Mouse (Mus musculus) left cerebral cortex, adult 2 months (tissue): ENCODE measurements around the gene Il17rc. TPM values are rescaled to one million over a fixed set of nuclear protein-coding genes. Genes with fewer than 3 reads are reported as not detected.

Source experiments
- DNase-seq, 2 experiments: peaks; one replicate each; pipeline ENCODE4 v3.0.0; 2021 to 2022; ENCODE audit warnings: low spot score in 2 of 2, mixed read lengths in 1 of 2; ENCODE audit errors: extremely low spot score in 1 of 2
- H3K27ac ChIP-seq: fragments of 200-600 bp; 2 replicates; pipeline ENCODE4 v1.8.1; 2022
- H3K4me3 ChIP-seq: fragments of 200-600 bp; 2 replicates; pipeline ENCODE4 v1.8.1; 2022
- CTCF ChIP-seq: fragments of 200-600 bp; IDR thresholded peaks from 2 replicates; pipeline ENCODE4 v1.8.1; 2022; ENCODE audit warnings: antibody characterized with exemption, mild to moderate bottlenecking, moderate library complexity
- intact Hi-C: fragments of 180-260 bp; cut with DNase I; formaldehyde crosslinking; loops from one replicate; pipeline ENCODE4 v1.15.1; 2025
- long read RNA-seq, 2 experiments: library from polyadenylated mRNA; stranded (forward); transcript quantifications; one replicate each; pipeline ENCODE4 v2.0.0; 2021; ENCODE audit warnings: borderline mapping rate in 2 of 2
- total RNA-seq, 2 experiments: library from RNA; stranded (reverse); gene quantifications; 2 replicates each; pipeline ENCODE4 v1.2.3; 2021

Gene Il17rc
- 1 to 10 TPM; 4.4 to 5.1 TPM for total RNA-seq
- long read RNA-seq, experiment 1, partial matches to known transcripts, result 3 of 5 reads
- long read RNA-seq, experiment 1, other reads (novel, unspliced or antisense), result 2 of 5 reads
- long read RNA-seq, experiment 2, partial matches to known transcripts, result 1 of 6 reads
- long read RNA-seq, experiment 2, other reads (novel, unspliced or antisense), result 5 of 6 reads

DNA sequence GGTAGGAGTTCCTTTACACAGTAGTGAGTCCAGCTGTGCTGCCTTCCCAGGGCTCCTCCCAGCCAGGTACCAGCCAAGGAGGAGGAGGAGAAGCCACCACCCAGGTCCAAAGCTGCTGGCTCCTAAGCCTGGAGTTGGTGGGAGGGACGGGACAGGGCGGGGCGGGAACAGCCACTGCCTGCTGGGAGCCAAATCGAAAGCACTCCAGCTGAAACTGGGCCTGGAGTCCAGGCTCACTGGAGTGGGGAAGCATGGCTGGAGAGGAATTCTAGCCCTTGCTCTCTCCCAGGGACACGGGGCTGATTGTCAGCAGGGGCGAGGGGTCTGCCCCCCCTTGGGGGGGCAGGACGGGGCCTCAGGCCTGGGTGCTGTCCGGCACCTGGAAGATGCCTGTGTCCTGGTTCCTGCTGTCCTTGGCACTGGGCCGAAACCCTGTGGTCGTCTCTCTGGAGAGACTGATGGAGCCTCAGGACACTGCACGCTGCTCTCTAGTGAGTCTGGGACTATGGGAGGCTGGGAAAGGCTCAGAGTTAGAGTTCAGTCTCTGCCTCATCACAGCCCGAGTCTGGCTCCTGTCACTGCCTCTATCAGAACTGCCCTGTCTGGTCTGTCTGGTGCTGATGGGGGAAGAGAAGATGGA is at the start of gene Il17rc:
Gene Il17rc, plus strand, starts transcription at position 131 of the 640 bp plus-strand sequence.
- no peak for TF ChIP-seq CTCF
- no peak for DNase-seq
- Histone ChIP-seq H3K27ac (peak within 1 kb of the TSS; percentile 36; the same call in 1 of the 2 replicates), H3K4me3 (peak within 1 kb of the TSS; percentile 25)
- intact Hi-C loops, result no loop called here

DNA sequence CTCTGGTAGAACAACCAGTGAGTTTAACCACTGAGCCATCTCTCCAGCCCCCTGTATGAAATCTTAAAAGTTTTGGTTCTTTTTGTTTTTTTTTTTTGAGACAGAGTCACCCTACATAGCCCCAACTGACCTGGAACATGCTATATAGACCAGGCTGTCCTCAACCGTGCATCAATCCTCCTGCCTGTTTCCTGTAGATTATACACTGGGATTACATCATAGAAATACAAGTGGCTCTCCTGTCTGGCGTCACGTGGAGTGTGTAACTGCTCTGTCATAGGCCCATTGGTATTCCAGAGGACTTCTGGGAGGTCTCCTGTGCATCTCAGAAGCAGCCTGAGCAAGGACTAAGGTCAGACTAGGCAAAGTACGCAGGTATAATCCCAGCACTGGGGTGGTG is 48.2 kb upstream of the Il17rc start:
- TF ChIP-seq CTCF, result no peak
- no peak overlapping the region for H3K27ac ChIP-seq
- no peak overlapping the region for H3K4me3 ChIP-seq
- intact Hi-C loops, result no loop called here
- no peak for DNase-seq

DNA sequence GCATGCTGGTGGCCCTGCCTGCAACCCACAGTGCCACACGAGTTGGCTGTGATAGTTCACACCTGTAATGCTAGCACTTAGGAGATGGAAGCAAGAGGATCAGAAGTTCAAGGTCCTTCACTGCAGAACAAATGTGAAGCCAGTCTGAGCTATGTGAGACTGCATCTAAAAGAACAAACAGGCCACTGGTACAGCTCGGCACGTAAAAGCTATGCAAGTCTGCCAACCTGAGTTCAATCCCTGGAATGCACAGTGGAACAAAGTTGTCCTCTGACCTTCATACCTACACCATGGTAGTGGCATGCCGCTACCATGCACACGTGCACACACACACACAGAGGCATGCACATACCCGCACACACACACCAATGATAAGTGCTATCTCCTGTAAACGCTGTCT is 47.0 kb upstream of the Il17rc start:
- peak; percentile 37 for TF ChIP-seq CTCF
- Histone ChIP-seq H3K27ac (no peak overlapping the region), H3K4me3 (no peak overlapping the region)
- DNase-seq, result no peak
- intact Hi-C loops, result no loop called here

DNA sequence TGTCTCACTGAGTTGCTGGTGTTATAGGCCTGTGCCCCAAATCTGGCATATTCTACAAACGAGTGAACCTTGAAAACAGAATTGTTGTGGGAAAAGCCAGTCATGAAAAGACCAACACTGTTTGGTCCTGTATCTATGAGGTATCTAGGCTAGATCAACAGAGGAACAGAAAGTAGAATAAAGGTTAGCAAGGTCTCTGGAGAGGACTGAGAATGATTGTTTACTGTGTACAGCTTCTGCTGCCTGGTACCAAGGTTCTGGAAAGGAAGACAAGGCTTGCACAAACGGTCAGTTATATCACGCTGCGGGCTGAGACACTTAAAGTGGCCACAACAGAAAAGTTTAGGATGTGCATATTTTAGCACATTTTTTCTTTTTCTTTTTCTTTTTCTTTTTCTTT is 44.5 kb upstream of the Il17rc start:
- no peak overlapping the region for H3K27ac ChIP-seq
- TF ChIP-seq CTCF, result no peak
- no peak overlapping the region for H3K4me3 ChIP-seq
- no peak for DNase-seq
- intact Hi-C loops, result no loop called here

DNA sequence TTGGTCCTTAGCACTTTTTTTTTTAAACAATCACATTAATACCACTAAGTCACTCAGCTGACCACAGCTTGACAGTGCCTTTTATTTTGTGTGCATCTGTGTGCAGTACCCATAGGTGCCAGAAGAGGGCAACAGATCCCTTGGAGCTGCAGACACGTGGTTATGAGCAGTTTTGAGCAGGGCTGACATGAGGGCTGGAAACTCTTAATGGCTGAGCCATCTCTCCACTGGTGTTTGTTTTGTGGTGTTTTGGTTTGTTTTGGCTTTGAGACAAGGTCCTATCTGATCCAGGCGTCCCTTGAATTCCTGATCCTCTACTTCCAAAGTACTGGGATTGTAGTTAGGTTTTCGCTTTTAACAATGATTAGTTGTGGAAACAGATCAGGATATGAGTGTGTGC is 43.8 kb upstream of the Il17rc start:
- no peak overlapping the region for H3K27ac ChIP-seq
- intact Hi-C loops, result no loop called here
- no peak overlapping the region for H3K4me3 ChIP-seq
- no peak for DNase-seq
- peak; percentile 50 for TF ChIP-seq CTCF

DNA sequence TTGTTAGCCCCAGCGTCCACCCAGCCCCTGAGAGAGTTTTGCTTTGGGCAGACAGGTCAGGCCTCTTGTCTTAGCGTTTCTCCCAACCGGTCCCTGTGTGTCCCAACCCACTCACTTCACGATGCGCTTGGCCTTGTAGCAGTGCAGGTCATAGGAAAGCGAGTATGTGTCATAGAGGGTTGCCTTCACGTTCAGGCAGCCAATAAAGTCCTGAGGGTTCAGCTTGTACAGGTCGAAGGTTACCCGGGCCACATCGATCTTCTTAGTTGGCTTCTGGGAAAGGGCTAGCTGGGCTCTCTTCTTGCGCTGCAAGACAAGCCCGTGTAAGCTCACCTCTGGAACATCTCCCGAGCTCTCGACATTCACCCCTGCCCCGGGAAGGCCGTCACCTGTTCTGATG is 43.2 kb upstream of the Il17rc start:
- no peak overlapping the region for H3K27ac ChIP-seq
- no peak overlapping the region for H3K4me3 ChIP-seq
- intact Hi-C loops, result no loop called here
- no peak for DNase-seq
- no peak for TF ChIP-seq CTCF

DNA sequence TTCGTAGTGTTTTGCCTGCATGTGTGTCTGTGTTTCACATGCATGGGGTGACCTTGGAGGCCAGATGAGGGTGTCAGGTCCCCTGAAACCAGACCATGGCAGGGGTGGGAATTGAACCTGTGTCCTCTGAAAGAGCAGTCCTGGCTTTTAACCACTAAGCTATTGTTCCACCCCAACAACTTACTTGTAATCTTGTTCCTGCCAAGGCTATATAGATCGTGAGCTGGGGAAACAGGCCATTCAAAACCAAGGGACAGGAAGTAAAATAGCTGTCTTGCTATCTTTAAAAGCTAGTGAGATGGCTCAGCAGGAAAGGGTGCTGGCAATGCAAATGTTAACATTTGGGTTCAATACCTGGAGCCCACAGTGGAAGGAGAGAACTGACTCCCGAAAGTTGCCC is 41.3 kb upstream of the Il17rc start:
- H3K4me3 ChIP-seq, result no peak overlapping the region
- DNase-seq, result no peak
- H3K27ac ChIP-seq, result no peak overlapping the region
- TF ChIP-seq CTCF, result no peak
- intact Hi-C loops, result no loop called here

DNA sequence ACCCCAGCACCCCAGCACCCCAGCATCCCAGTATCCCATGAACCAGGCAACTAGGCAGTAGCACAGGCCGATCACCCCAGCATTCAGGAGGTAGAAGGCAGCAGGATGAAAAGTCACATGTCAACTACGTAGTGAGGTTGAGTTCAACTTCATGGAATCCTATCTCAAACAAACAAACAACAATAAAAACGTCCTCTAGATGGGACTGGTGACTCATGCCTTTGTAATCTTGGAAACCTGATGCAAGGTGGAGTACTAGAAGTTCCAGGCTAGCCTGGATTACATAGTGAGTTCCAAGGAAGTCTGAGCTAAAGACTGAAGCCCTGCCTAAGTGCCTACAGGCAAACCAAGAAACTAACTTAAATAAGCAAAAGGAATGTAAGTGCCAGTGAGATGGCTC is 40.4 kb upstream of the Il17rc start:
- no peak for DNase-seq
- H3K27ac ChIP-seq, result no peak overlapping the region
- TF ChIP-seq CTCF, result no peak
- intact Hi-C loops, result no loop called here
- H3K4me3 ChIP-seq, result no peak overlapping the region

DNA sequence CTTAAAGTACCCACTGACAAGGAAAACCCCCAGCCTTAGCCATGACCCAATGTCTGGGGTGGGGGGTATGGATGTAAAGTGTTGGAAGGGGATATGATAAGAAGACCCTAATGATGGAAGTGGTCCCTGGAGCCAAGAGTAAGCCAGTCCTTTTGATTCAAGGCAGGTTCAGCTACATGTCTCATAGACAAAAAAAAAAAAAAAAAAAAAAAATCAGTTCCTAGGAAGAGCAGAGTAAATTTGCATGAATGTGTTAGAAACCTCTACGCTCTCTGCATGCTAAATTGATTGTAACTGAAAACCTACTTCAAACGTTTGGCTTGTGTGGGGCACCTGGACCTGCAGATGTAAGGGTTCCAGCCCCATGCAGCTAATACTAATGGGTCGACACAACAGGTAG is 39.4 kb upstream of the Il17rc start:
- no peak for DNase-seq
- intact Hi-C loops, result no loop called here
- TF ChIP-seq CTCF, result no peak
- H3K27ac ChIP-seq, result no peak overlapping the region
- H3K4me3 ChIP-seq, result no peak overlapping the region

DNA sequence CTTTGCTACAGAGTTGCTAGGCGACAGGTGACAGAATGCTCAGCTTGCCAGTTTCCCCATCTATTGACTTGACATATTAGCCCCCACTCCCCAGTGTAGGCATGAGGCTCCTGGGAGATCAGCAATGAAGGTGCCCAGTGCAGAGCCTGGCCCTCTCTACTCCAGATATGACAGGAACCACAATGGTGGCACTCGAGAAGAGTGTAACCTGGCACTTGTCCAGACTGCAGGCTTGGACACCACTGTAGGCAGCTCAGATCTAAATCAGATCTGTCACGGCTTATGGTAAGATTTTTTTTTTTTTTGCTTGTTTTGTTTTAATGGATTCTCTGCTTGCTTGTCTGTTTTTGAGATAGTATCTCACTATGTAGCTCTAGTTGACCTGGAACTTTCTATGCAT is 37.6 kb upstream of the Il17rc start:
- Histone ChIP-seq H3K4me3 (no peak overlapping the region), H3K27ac (no peak overlapping the region)
- no peak for TF ChIP-seq CTCF
- intact Hi-C loops, result no loop called here
- no peak for DNase-seq

DNA sequence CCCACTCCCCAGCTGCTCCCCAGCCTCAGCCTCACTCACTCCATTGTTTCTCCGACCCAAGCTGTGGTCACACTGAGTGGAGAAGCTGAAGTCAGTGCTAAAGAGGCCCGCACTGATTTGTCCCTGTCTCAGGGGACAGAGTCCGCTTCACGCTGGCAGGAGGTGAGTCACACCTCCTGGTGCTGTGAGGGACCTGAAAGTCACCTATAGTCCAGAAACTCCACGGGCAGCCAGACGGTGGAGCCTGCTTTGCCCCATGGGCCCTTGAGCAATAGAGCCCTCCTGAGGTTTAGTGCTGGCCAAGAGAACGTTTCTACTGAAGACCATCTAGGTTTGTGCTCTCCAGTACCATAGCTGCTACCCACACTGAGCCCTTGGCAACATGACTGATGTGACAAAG is 36.5 kb upstream of the Il17rc start:
- intact Hi-C loops, result no loop called here
- TF ChIP-seq CTCF, result no peak
- Histone ChIP-seq H3K27ac (no peak overlapping the region), H3K4me3 (no peak overlapping the region)
- DNase-seq, result no peak

DNA sequence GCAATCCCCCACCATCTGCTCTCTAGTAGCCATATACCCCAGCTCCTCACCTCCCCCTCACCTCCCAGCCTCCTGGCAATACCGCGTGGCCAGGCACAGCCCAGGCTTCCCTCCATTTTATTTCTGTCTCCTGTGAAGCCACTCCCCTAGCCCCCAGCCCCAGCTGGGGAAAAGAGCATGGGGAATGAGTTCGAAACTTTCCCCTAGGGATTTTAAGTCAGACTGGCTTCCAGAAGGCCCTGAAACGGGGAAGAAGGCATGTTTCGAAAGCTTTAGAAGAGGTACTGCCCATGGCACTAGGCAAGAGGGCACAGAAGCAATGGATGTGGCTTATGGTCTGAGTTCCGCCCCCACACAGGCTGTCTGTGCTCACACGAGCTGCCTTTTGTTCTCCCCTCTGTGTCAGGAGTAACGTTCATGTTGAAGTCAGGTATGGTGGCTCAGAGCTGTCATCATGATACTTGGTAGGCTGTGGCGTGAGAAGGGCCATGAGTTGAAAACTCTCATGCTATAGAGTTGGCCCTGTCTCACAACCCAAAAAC is 35.5 kb upstream of the Il17rc start, which contains the start of gene Cidec:
Gene Cidec, minus strand, starts transcription at position 97 of the 542 bp plus-strand sequence.
- no peak within 1 kb of the TSS for H3K4me3 ChIP-seq
- intact Hi-C loops, result no loop called here
- no peak within 1 kb of the TSS for H3K27ac ChIP-seq
- TF ChIP-seq CTCF, result no peak
- DNase-seq, result no peak

DNA sequence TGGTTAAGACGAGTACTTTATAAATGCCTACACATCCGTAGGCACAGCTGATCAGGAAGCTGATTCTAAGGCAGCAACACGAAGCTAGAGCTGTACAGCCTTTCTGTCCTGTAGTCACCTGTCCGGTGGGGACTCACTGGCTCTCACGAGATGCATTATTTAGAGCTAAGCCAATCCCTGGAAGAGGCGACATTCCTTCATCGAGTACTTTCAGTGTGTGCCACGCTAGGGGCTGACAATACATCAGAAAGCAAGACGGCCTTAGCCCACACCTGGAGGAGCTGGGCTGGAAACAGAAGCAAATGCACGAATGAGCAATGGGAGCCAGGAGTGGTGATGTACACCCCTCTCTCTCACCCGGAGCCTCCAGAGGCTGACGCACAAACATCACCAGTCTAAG is 34.1 kb upstream of the Il17rc start:
- DNase-seq, result no peak
- intact Hi-C loops, result no loop called here
- no peak overlapping the region for H3K27ac ChIP-seq
- no peak for TF ChIP-seq CTCF
- H3K4me3 ChIP-seq, result no peak overlapping the region
